Mouse (Mus musculus) urinary bladder, postnatal 10 days (tissue): ENCODE results near the gene A830005F24Rik.
"Not testable (repeated sequence)": the region's sequence is repeated elsewhere in the genome, so short reads cannot be mapped to it uniquely, and the experiment has no call there.

Source experiments
- DNase-seq: peaks from one replicate; pipeline ENCODE4 v3.0.0; 2022; ENCODE audit warnings: low spot score

The A830005F24Rik gene

GRCm38 (mm10) chr13:48513003-48513929 is at the start of gene A830005F24Rik, which contains the start of gene Zfp169:
A830005F24Rik (plus strand) TSS chr13:48513570.
Zfp169 (minus strand) TSS chr13:48513451.
- no peak for DNase-seq

- peak; percentile 29 for DNase-seq
Measured at GRCm38 (mm10) chr13:48464170-48464569, 49.2 kb upstream of the A830005F24Rik start.

GRCm38 (mm10) chr13:48466186-48466585 is 47.2 kb upstream of the A830005F24Rik start:
- DNase-seq, result no peak

GRCm38 (mm10) chr13:48468656-48469180 is 44.7 kb upstream of the A830005F24Rik start:
- DNase-seq, result no peak

- DNase-seq, result no peak
Measured at GRCm38 (mm10) chr13:48483606-48484005, 29.8 kb upstream of the A830005F24Rik start.

- no peak for DNase-seq
Measured at GRCm38 (mm10) chr13:48490396-48491182, 22.8 kb upstream of the A830005F24Rik start.

- DNase-seq, result no peak
Measured at GRCm38 (mm10) chr13:48493183-48493582, 20.2 kb upstream of the A830005F24Rik start.

- DNase-seq, result no peak
Measured at GRCm38 (mm10) chr13:48497693-48498221, 15.6 kb upstream of the A830005F24Rik start.

- DNase-seq, result no peak
Measured at GRCm38 (mm10) chr13:48498676-48499075, 14.7 kb upstream of the A830005F24Rik start.

- no peak for DNase-seq
Measured at GRCm38 (mm10) chr13:48502422-48502821, 10.9 kb upstream of the A830005F24Rik start.

- DNase-seq, result no peak
Measured at GRCm38 (mm10) chr13:48508661-48509060, 4.7 kb upstream of the A830005F24Rik start.

GRCm38 (mm10) chr13:48515861-48516260 is 2.5 kb downstream of the A830005F24Rik start:
- DNase-seq, result no peak

- DNase-seq, result not testable (repeated sequence)
Measured at GRCm38 (mm10) chr13:48519122-48519521, 5.8 kb downstream of the A830005F24Rik start.

GRCm38 (mm10) chr13:48525745-48526144 is 12.4 kb downstream of the A830005F24Rik start:
- no peak for DNase-seq

GRCm38 (mm10) chr13:48528123-48528871 is 14.9 kb downstream of the A830005F24Rik start:
- no peak for DNase-seq

- DNase-seq, result no peak
Measured at GRCm38 (mm10) chr13:48529028-48529427, 15.7 kb downstream of the A830005F24Rik start.

GRCm38 (mm10) chr13:48530685-48531084 is 17.3 kb downstream of the A830005F24Rik start:
- DNase-seq, result no peak

GRCm38 (mm10) chr13:48531448-48531847 is 18.1 kb downstream of the A830005F24Rik start:
- no peak for DNase-seq

GRCm38 (mm10) chr13:48533441-48533840 is 20.1 kb downstream of the A830005F24Rik start:
- no peak for DNase-seq

GRCm38 (mm10) chr13:48540488-48540887 is 27.1 kb downstream of the A830005F24Rik start:
- no peak for DNase-seq

GRCm38 (mm10) chr13:48544391-48544790 is 31.0 kb downstream of the A830005F24Rik start:
- DNase-seq, result no peak
